Mouse (Mus musculus) cerebellum, adult 2 months (tissue): ENCODE measurements around the gene R3hdm2. TPM values are rescaled to one million over a fixed set of nuclear protein-coding genes. Genes with fewer than 3 reads are reported as not detected.

Experiments used
- DNase-seq, 2 experiments: peaks; one replicate each; pipeline ENCODE4 v3.0.0; 2021
- H3K27ac ChIP-seq: fragments of 200-500 bp; 2 replicates; pipeline ENCODE4 v1.5.1; 2012; ENCODE audit warnings: low read length, control low read depth, inconsistent platforms; ENCODE audit not compliant: insufficient read depth
- H3K27me3 ChIP-seq: fragments of 200-500 bp; 2 replicates; pipeline ENCODE4 v1.6.1; 2012; ENCODE audit warnings: inconsistent platforms, mild to moderate bottlenecking, low read length, moderate library complexity; ENCODE audit not compliant: control insufficient read depth, insufficient read depth
- H3K4me1 ChIP-seq: fragments of 200-500 bp; 2 replicates; pipeline ENCODE4 v1.6.1; 2011; ENCODE audit warnings: low read length; ENCODE audit not compliant: control insufficient read depth, insufficient read depth
- H3K4me3 ChIP-seq: fragments of 200-500 bp; replicated peaks from 2 replicates; pipeline ENCODE3; 2011; ENCODE audit warnings: mild to moderate bottlenecking, low read depth, low read length, control low read depth; ENCODE audit not compliant: insufficient read depth
- CTCF ChIP-seq: fragments of 200-500 bp; IDR thresholded peaks from 2 replicates; pipeline ENCODE4 v1.5.1; 2011; ENCODE audit warnings: low read depth, mild to moderate bottlenecking, control low read depth, low read length, moderate library complexity, borderline replicate concordance; ENCODE audit not compliant: insufficient read depth
- POLR2A ChIP-seq: fragments of 200-500 bp; IDR thresholded peaks from 2 replicates; pipeline ENCODE4 v1.6.1; 2011; ENCODE audit warnings: low read length, control low read depth, borderline replicate concordance; ENCODE audit not compliant: insufficient read depth
- WGBS: fragments of 180-500 bp; shearing (Covaris S2); methylation state at CpG from one replicate; pipeline ENCODE4 v1.1.7; 2018; 5-methylcytosine and 5-hydroxymethylcytosine counted together
- polyA plus RNA-seq: library from polyadenylated mRNA; depleted of rRNA; stranded (reverse); fragments of >200 nt; gene quantifications from 2 replicates; pipeline ENCODE4 v1.2.3, GENCODE M21; 2012

The R3hdm2 gene
- polyA plus RNA-seq, 1 experiment = 137 TPM

DNA sequence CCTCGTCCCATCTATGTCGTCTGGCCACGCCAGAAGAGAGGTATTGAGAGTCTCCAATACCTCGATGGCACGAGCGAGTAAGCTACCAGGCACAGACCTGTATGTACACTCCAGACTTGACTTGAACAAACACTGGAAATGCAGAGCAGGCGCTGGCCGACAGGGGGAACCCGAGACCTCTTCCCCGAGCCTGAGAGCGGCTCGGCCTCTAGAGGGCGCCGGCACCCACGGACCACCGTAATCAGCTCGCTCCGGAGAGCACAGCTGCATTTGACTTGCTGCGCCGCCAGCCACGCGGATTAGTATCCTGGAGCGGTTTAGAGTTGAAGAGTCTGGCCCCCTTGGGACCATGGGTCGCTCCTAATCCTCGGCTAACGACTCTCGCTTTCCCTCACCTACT, 132.7 kb downstream of the R3hdm2 start:
- TF ChIP-seq CTCF = peak; percentile 99
- peak; percentile 43; the same call in 1 of the 2 replicates for TF ChIP-seq POLR2A
- Histone ChIP-seq H3K27ac (peak overlapping the region; percentile 98), H3K4me3 (peak overlapping the region; percentile 67), H3K4me1 (peaks cover 36% of the 10 kb centered on the region), H3K27me3 (no peaks in the 10 kb centered on the region)
- 1% methylated on average over 27 of the region's 27 CpGs for WGBS
- peak; percentile 90 to 97 for DNase-seq

DNA sequence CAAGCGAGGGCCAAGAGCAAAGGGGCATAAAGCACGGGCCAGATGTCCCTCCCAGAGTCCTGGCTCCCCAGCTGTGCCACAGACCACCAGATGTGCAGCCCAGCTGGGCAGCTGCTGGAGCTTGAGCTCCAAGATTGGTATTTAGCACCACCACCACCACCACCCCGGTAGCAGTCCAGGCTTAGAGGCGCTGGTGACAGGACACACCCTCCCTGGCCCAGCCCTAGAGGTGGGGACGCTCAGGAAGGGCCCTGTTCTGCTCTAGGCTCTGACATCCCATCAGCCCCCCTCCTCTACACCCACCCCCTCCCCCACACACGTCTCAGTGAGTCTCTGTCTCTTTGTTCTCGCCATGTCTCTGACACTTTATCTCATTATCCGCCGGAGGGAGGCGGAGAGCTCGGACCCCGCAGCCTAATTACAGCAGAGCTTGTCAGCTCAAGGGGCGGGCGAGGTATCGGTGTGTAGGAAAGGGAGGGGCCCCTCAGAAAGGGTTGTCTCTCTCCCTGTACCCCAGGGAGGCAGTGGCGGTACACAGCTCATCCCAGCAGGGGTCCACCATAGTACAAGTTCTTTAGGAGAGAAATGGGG, 133.5 kb downstream of the R3hdm2 start:
- DNase-seq = no peak
- no peaks in the 10 kb centered on the region for H3K27me3 ChIP-seq
- WGBS = 26% methylated on average over 16 of the region's 16 CpGs
- no peak overlapping the region for H3K27ac ChIP-seq
- peaks cover 29% of the 10 kb centered on the region for H3K4me1 ChIP-seq
- no peak overlapping the region for H3K4me3 ChIP-seq
- TF ChIP-seq POLR2A (no peak), CTCF (no peak)

GRCm38 (mm10) chr10:127514111-127514698, 134.1 kb downstream of the R3hdm2 start:
- Histone ChIP-seq H3K4me3 (no peak overlapping the region), H3K4me1 (peaks cover 25% of the 10 kb centered on the region), H3K27me3 (no peaks in the 10 kb centered on the region), H3K27ac (no peak overlapping the region)
- no peak for DNase-seq
- 68% methylated on average over 13 of the region's 13 CpGs for WGBS
- no peak for TF ChIP-seq POLR2A

- Histone ChIP-seq H3K4me1 (peaks cover 24% of the 10 kb centered on the region), H3K4me3 (no peak within 1 kb of the TSS), H3K27me3 (no peaks in the 10 kb centered on the region), H3K27ac (no peak within 1 kb of the TSS)
- WGBS = 51% methylated on average over 6 of the region's 6 CpGs
- DNase-seq = no peak
- TF ChIP-seq POLR2A (no peak), CTCF (no peak)
These were observed 134.6 kb downstream of the R3hdm2 start, which contains the start of gene Ndufa4l2 for GRCm38 (mm10) chr10:127514764-127515163. Gene Ndufa4l2, plus strand, starts transcription at chr10:127514967.

- TF ChIP-seq POLR2A = no peak
- TF ChIP-seq CTCF = no peak
- Histone ChIP-seq H3K4me3 (no peak overlapping the region), H3K4me1 (peaks cover 18% of the 10 kb centered on the region), H3K27ac (no peak overlapping the region), H3K27me3 (no peaks in the 10 kb centered on the region)
- DNase-seq = no peak
- WGBS = 57% methylated on average over 9 of the region's 9 CpGs
These were observed 135.3 kb downstream of the R3hdm2 start for GRCm38 (mm10) chr10:127515271-127515982.

- DNase-seq = no peak
- Histone ChIP-seq H3K4me1 (peaks cover 16% of the 10 kb centered on the region), H3K27me3 (no peaks in the 10 kb centered on the region), H3K4me3 (no peak overlapping the region), H3K27ac (no peak overlapping the region)
- 58% methylated on average over 8 of the region's 8 CpGs for WGBS
- TF ChIP-seq CTCF (no peak), POLR2A (no peak)
These were observed 135.9 kb downstream of the R3hdm2 start for GRCm38 (mm10) chr10:127515983-127516459.

- no peak for TF ChIP-seq POLR2A
- TF ChIP-seq CTCF = no peak
- no peak for DNase-seq
- WGBS = 39% methylated on average over 30 of the region's 30 CpGs
These were observed 136.6 kb downstream of the R3hdm2 start for GRCm38 (mm10) chr10:127516576-127517260.

DNA sequence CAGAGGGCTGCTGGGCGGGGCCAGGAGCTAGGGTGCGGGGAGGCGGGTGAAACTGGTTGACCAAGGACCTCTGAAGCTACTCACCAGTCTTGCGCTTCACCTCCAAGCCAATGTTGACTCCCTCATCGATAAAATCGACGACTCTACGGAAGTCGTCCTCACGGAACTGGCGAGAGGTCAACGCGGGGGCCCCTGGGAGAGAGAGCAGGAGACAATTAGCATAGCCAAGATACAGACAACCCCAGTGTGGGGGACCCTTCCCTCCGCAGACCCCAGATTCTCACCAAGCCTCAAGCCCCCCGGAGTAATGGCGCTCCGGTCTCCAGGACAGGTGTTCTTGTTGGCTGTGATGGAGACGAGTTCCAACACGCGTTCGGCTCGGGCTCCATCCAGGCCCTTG, 137.8 kb downstream of the R3hdm2 start:
- Histone ChIP-seq H3K27me3 (no peaks in the 10 kb centered on the region), H3K4me3 (no peak overlapping the region), H3K4me1 (peaks cover 12% of the 10 kb centered on the region), H3K27ac (no peak overlapping the region)
- no peak for DNase-seq
- WGBS = 93% methylated on average over 22 of the region's 22 CpGs
- TF ChIP-seq POLR2A = no peak
- no peak for TF ChIP-seq CTCF

More at GRCm38 (mm10) chr10:127516576-127517260, 136.6 kb downstream of the R3hdm2 start:
- no peak overlapping the region for H3K4me3 ChIP-seq
- H3K27ac ChIP-seq = no peak overlapping the region
- H3K27me3 ChIP-seq = no peaks in the 10 kb centered on the region
- peaks cover 16% of the 10 kb centered on the region for H3K4me1 ChIP-seq
